In the genomic region with DNA sequence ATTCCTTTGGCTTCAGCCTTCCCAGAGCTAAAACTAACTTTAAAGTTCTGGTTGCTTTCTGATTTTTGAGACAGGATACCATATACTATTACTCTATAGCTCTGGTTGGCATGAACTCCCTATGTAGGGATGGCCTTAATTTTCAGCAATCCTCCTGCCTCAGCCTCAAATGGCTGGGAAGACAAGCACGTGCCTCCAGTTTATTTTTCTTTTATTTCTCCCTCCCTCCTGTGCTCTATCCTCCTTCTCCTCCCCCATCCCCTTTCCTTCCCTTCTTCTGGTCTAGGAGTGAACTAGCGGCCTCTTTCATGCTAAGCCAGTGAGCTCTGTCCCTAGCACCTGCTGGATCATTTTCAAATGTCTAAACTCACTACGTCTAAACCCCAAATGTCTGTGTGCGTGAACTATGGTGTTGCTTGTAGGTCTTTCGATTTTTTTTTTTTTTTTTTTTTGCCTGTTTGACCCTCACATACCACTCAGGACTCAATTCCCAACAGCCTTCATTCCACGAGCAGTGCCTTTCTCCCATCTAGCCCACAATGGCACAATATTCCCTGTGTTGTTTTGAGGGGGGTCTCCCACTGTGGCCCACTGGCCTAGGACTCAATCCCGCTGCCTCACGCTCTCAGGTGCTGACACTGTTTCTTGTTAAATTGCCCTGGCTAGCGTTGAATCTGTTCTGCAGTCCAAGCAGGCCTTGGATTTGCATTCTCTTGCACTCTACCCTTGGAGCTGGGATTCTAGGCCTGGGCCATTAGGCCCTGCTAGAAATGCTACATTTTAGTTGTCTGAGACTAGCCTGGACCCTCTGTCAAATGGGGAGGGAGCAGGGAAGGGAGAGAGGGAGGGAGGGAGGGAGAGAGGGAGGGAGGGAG, we compare ENCODE assay signal across 8 mouse cellular contexts. TPM values are rescaled to one million over a fixed set of nuclear protein-coding genes. Genes with fewer than 3 reads are reported as not detected.
DNase-seq lines count a peak whose midpoint lies in the region; ATAC-seq lines count a peak whose summit lies in the region.

No protein-coding gene starts in this region.

- peak overlapping the region; percentile 59 for H3K9ac ChIP-seq in kidney, embryonic 14.5 days (ENCODE audit: low read depth, low read length)
- peak overlapping the region; percentile 74; the same call in 1 of the 2 replicates for H3K9ac ChIP-seq in hindbrain, embryonic 13.5 days
- H3K9ac ChIP-seq in midbrain, embryonic 15.5 days = peak overlapping the region; percentile 44

- no peaks in the 10 kb centered on the region for H3K9me3 ChIP-seq in kidney, embryonic 14.5 days (ENCODE audit: control insufficient read depth, low read length)
- no peaks in the 10 kb centered on the region for H3K9me3 ChIP-seq in hindbrain, embryonic 13.5 days
- H3K9me3 ChIP-seq in midbrain, embryonic 15.5 days = no peaks in the 10 kb centered on the region

- no peak for ATAC-seq in kidney, embryonic 14.5 days (ENCODE audit: low FRiP score, low TSS enrichment)
- no peak for ATAC-seq in hindbrain, embryonic 13.5 days (ENCODE audit: low FRiP score)
- no peak for ATAC-seq in midbrain, embryonic 15.5 days (replicated peaks)

- peaks cover 20% of the 10 kb centered on the region for H3K4me1 ChIP-seq in kidney, embryonic 14.5 days (ENCODE audit: control insufficient read depth, insufficient read depth, low read length)
- peaks cover 18% of the 10 kb centered on the region for H3K4me1 ChIP-seq in brown adipose tissue, adult 24 weeks (ENCODE audit: control insufficient read depth, insufficient read depth, insufficient read length, low read length)
- peaks cover 40% of the 10 kb centered on the region for H3K4me1 ChIP-seq in hindbrain, embryonic 13.5 days (replicated peaks)
- peaks cover 43% of the 10 kb centered on the region for H3K4me1 ChIP-seq in midbrain, embryonic 15.5 days

- H3K4me2 ChIP-seq in kidney, embryonic 14.5 days (replicated peaks; ENCODE audit: low read depth, low read length) = peak overlapping the region; percentile 69
- H3K4me2 ChIP-seq in hindbrain, embryonic 13.5 days = peak overlapping the region; percentile 81
- peak overlapping the region; percentile 92 for H3K4me2 ChIP-seq in midbrain, embryonic 15.5 days

- H3K27ac ChIP-seq in kidney, embryonic 14.5 days (ENCODE audit: low read depth, low read length) = peak overlapping the region; percentile 71
- H3K27ac ChIP-seq in brown adipose tissue, adult 24 weeks (replicated peaks; ENCODE audit: low read depth, low read length) = peak overlapping the region; percentile 40
- peak overlapping the region; percentile 67; the same call in 1 of the 2 replicates for H3K27ac ChIP-seq in hindbrain, embryonic 13.5 days
- H3K27ac ChIP-seq in midbrain, embryonic 15.5 days = peak overlapping the region; percentile 64; the same call in 1 of the 2 replicates

- no peak for DNase-seq in kidney, adult 8-10 months
- no peak for DNase-seq in adrenal gland, adult 8-10 months
- DNase-seq in right cerebral cortex, postnatal 14 days = no peak
- no peak for DNase-seq in frontal cortex, postnatal 14 days (ENCODE audit: low spot score in 2 of 2)

- peak overlapping the region; percentile 89 for H3K4me3 ChIP-seq in kidney, embryonic 14.5 days (ENCODE audit: low read length)
- H3K4me3 ChIP-seq in brown adipose tissue, adult 24 weeks (ENCODE audit: insufficient read depth, low read depth, low read length) = peak overlapping the region; percentile 88
- peak overlapping the region; percentile 63 for H3K4me3 ChIP-seq in hindbrain, embryonic 13.5 days
- peak overlapping the region; percentile 57 for H3K4me3 ChIP-seq in midbrain, embryonic 15.5 days

- no peaks in the 10 kb centered on the region for H3K27me3 ChIP-seq in kidney, embryonic 14.5 days (ENCODE audit: control insufficient read depth, insufficient read depth, low read length)
- H3K27me3 ChIP-seq in hindbrain, embryonic 13.5 days = no peaks in the 10 kb centered on the region
- H3K27me3 ChIP-seq in midbrain, embryonic 15.5 days (replicated peaks) = no peaks in the 10 kb centered on the region; the same call in 1 of the 2 replicates

- H3K36me3 ChIP-seq in kidney, embryonic 14.5 days (ENCODE audit: control insufficient read depth, insufficient read depth, low read length) = no peaks in the 10 kb centered on the region
- no peaks in the 10 kb centered on the region for H3K36me3 ChIP-seq in hindbrain, embryonic 13.5 days
- H3K36me3 ChIP-seq in midbrain, embryonic 15.5 days (replicated peaks) = no peaks in the 10 kb centered on the region

- 53% methylated on average over 9 of the region's 9 CpGs for WGBS in kidney, embryonic 14.5 days
- WGBS in hindbrain, embryonic 13.5 days = 48% methylated on average over 9 of the region's 9 CpGs
- 46% methylated on average over 9 of the region's 9 CpGs for WGBS in midbrain, embryonic 15.5 days

RNA-seq across cellular contexts. Expression of a gene that starts 5.0 kb away (rescaled TPM):
- polyA plus RNA-seq in kidney, embryonic 14.5 days (2014; fragmentation: Nextera tagmentation; extraction: Ambion mirVana) = 6.6 and 7.5 TPM in 2 replicates
- 8.1 and 8.3 TPM in 2 replicates for polyA plus RNA-seq in brown adipose tissue, adult 24 weeks (2012; ENCODE audit: insufficient read depth, insufficient read length, missing spikeins)
- polyA plus RNA-seq in hindbrain, embryonic 13.5 days (2015; fragmentation: Nextera tagmentation; extraction: Ambion mirVana) = 13.4 and 15.2 TPM in 2 replicates
- 20.5 and 21.2 TPM in 2 replicates for polyA plus RNA-seq in midbrain, embryonic 15.5 days (2015; fragmentation: Nextera tagmentation; extraction: Ambion mirVana)
- 10 to 100 TPM; 29.8 to 33.9 (median 31.5) TPM for total RNA-seq in adrenal gland, adult 8-10 months (2022)

RNA-seq across cellular contexts. Expression of a gene that starts 6.1 kb away (rescaled TPM):
- polyA plus RNA-seq in kidney, embryonic 14.5 days (2014; fragmentation: Nextera tagmentation; extraction: Ambion mirVana) = 62.2 and 73.8 TPM in 2 replicates
- 2.5 and 4.6 TPM in 2 replicates for polyA plus RNA-seq in brown adipose tissue, adult 24 weeks (2012; ENCODE audit: insufficient read depth, insufficient read length, missing spikeins)
- polyA plus RNA-seq in hindbrain, embryonic 13.5 days (2015; fragmentation: Nextera tagmentation; extraction: Ambion mirVana) = 28.7 and 41.0 TPM in 2 replicates
- polyA plus RNA-seq in midbrain, embryonic 15.5 days (2015; fragmentation: Nextera tagmentation; extraction: Ambion mirVana) = 33.5 and 37.7 TPM in 2 replicates
- 10 to 100 TPM; 13.1 to 28.3 (median 19.4) TPM for total RNA-seq in adrenal gland, adult 8-10 months (2022)

RNA-seq across cellular contexts. Expression of a gene that starts 19.0 kb away (rescaled TPM):
- polyA plus RNA-seq in kidney, embryonic 14.5 days (2014; fragmentation: Nextera tagmentation; extraction: Ambion mirVana) = 145 and 155 TPM in 2 replicates
- 0.79 TPM in 1 of 2 replicates, not detected in the other for polyA plus RNA-seq in brown adipose tissue, adult 24 weeks (2012; ENCODE audit: insufficient read depth, insufficient read length, missing spikeins)
- 31.7 and 34.2 TPM in 2 replicates for polyA plus RNA-seq in hindbrain, embryonic 13.5 days (2015; fragmentation: Nextera tagmentation; extraction: Ambion mirVana)
- 17.7 and 23.9 TPM in 2 replicates for polyA plus RNA-seq in midbrain, embryonic 15.5 days (2015; fragmentation: Nextera tagmentation; extraction: Ambion mirVana)
- total RNA-seq in adrenal gland, adult 8-10 months (2022) = 1 to 10 TPM; 1.7 to 2.9 (median 2.3) TPM

RNA-seq across cellular contexts. Expression of a gene that starts 23.8 kb away (rescaled TPM):
- 57.5 and 86.5 TPM in 2 replicates for polyA plus RNA-seq in kidney, embryonic 14.5 days (2014; fragmentation: Nextera tagmentation; extraction: Ambion mirVana)
- 42.0 and 54.9 TPM in 2 replicates for polyA plus RNA-seq in brown adipose tissue, adult 24 weeks (2012; ENCODE audit: insufficient read depth, insufficient read length, missing spikeins)
- polyA plus RNA-seq in hindbrain, embryonic 13.5 days (2015; fragmentation: Nextera tagmentation; extraction: Ambion mirVana) = 217 and 227 TPM in 2 replicates
- polyA plus RNA-seq in midbrain, embryonic 15.5 days (2015; fragmentation: Nextera tagmentation; extraction: Ambion mirVana) = 319 and 333 TPM in 2 replicates
- 100 to 1,000 TPM; 118 to 221 (median 178) TPM for total RNA-seq in adrenal gland, adult 8-10 months (2022)

RNA-seq across cellular contexts. Expression of a gene that starts 30.5 kb away (rescaled TPM):
- 6.1 and 8.9 TPM in 2 replicates for polyA plus RNA-seq in kidney, embryonic 14.5 days (2014; fragmentation: Nextera tagmentation; extraction: Ambion mirVana)
- polyA plus RNA-seq in brown adipose tissue, adult 24 weeks (2012; ENCODE audit: insufficient read depth, insufficient read length, missing spikeins) = 7.9 and 15.6 TPM in 2 replicates
- 7.4 and 9.4 TPM in 2 replicates for polyA plus RNA-seq in hindbrain, embryonic 13.5 days (2015; fragmentation: Nextera tagmentation; extraction: Ambion mirVana)
- polyA plus RNA-seq in midbrain, embryonic 15.5 days (2015; fragmentation: Nextera tagmentation; extraction: Ambion mirVana) = 11.3 and 12.3 TPM in 2 replicates
- total RNA-seq in adrenal gland, adult 8-10 months (2022) = 100 to 1,000 TPM in 1 of 4 experiments, 10 to 100 TPM in 3; 30.0 to 119 (median 51.6) TPM

Comparison
In these comparisons a context has a peak if more than half of its experiments do, and no peak if none do; other contexts are left out.
1. RNA of a gene that starts 19.0 kb away (polyA plus RNA-seq): 145 to 155 TPM in kidney, embryonic 14.5 days, 31.7 to 34.2 TPM in hindbrain, embryonic 13.5 days and 17.7 to 23.9 TPM in midbrain, embryonic 15.5 days; 0.79 TPM in brown adipose tissue, adult 24 weeks; every median in the first group is over 10 times any median in the second.
2. Peak in every context shown above with its lines, with median percentiles within 50 percentile points of each other: H3K27ac ChIP-seq, H3K4me2 ChIP-seq, H3K4me3 ChIP-seq and H3K9ac ChIP-seq.